21 mouse cellular contexts compared by ENCODE assay signal in the genomic region with DNA sequence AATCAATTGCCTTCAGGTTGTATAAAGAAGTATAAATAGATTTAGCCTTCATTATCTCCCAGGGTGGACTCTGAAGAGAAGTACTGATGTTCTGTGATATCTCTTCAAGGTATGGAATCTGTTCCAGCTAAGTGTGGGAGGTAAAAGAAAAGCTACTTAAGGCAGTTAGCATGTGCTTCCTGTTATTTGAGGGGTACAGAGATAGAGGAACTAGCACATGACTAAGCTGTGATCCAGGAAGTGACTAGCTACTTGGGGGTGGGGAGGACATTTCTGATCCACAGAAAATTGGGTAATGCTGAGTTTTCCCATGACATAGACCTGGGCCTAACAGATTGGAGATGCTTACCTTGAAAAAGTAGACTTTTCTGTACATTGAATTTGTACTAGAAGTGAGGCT.
"Had no signal": no experiment of that assay in that cellular context is flagged by ENCODE, and none has a peak within 500 bp of the region (broad histone marks: within the 10 kb centered on the region; RNA-seq: fewer than 3 reads in every experiment).

No protein-coding gene starts in this region.

- H3K4me3 ChIP-seq: limb, embryonic 12.5 days; limb, embryonic 15.5 days; neural tube, embryonic 12.5 days; neural tube, embryonic 15.5 days had no signal

- H3K27ac ChIP-seq: limb, embryonic 12.5 days; limb, embryonic 15.5 days; liver, embryonic 14.5 days; macrophage; neural tube, embryonic 12.5 days; neural tube, embryonic 15.5 days; stomach, postnatal 0 days had no signal

- H3K27me3 ChIP-seq: limb, embryonic 12.5 days; limb, embryonic 15.5 days; neural tube, embryonic 12.5 days; neural tube, embryonic 15.5 days had no signal

- H3K36me3 ChIP-seq: limb, embryonic 12.5 days; limb, embryonic 15.5 days; neural tube, embryonic 12.5 days; neural tube, embryonic 15.5 days had no signal

- DNase-seq: kidney, adult 2 months; kidney, postnatal 14 days; liver, postnatal 0 days; lung, embryonic 14.5 days; retina, postnatal 1 day; right cerebral cortex, postnatal 14 days; right cerebral cortex, postnatal 4 days; thymus, adult 2 months; thymus, postnatal 14 days; thymus, postnatal 4 days had no signal

- H3K4me2 ChIP-seq: limb, embryonic 12.5 days; limb, embryonic 15.5 days; liver, embryonic 11.5 days; lung, embryonic 14.5 days; midbrain, embryonic 11.5 days; neural tube, embryonic 12.5 days; neural tube, embryonic 15.5 days had no signal

- H3K4me1 ChIP-seq: limb, embryonic 12.5 days; limb, embryonic 15.5 days; neural tube, embryonic 12.5 days; neural tube, embryonic 15.5 days had no signal

- H3K9ac ChIP-seq: limb, embryonic 12.5 days; limb, embryonic 15.5 days; liver, embryonic 14.5 days; liver, postnatal 0 days; lung, embryonic 14.5 days; neural tube, embryonic 12.5 days; neural tube, embryonic 15.5 days had no signal

- ATAC-seq: intestine, embryonic 16.5 days; liver, postnatal 0 days; lung, postnatal 0 days had no signal

- H3K9me3 ChIP-seq: limb, embryonic 12.5 days; limb, embryonic 15.5 days; neural tube, embryonic 12.5 days; neural tube, embryonic 15.5 days had no signal
